Mouse (Mus musculus) lung, postnatal 0 days (tissue): ENCODE results near the gene Map7.

Experiments used
- CTCF ChIP-seq: IDR thresholded peaks from 2 replicates; pipeline ENCODE4 v1.5.1; 2016; ENCODE audit warnings: antibody characterized with exemption, mild to moderate bottlenecking
- EP300 ChIP-seq: IDR thresholded peaks from 2 replicates; pipeline ENCODE4 v1.6.1; 2016; ENCODE audit warnings: antibody characterized with exemption, mild to moderate bottlenecking, control low read depth

- TF ChIP-seq CTCF (no peak), EP300 (no peak)
Observed at GRCm38 (mm10) chr10:20158756-20159155, 10.5 kb downstream of the Map7 start.
